Mouse (Mus musculus) embryonic fibroblast, embryonic 13.5 days (primary cell): Measurements from ENCODE around the gene Rab11fip5.

ENCODE experiments used
- CTCF ChIP-seq: IDR thresholded peaks from 2 replicates; pipeline ENCODE4 v1.5.1; 2011; ENCODE audit warnings: mild to moderate bottlenecking, control low read depth, low read length, moderate library complexity, borderline replicate concordance; ENCODE audit not compliant: insufficient read depth
- POLR2A ChIP-seq: IDR thresholded peaks from 2 replicates; pipeline ENCODE4 v1.6.1; 2011; ENCODE audit warnings: low read depth, mild to moderate bottlenecking, control low read depth, low read length, moderate library complexity

GRCm38 (mm10) chr6:85363231-85363905, 11.1 kb downstream of the Rab11fip5 start:
- TF ChIP-seq POLR2A (no peak), CTCF (no peak)
